In the genomic region with DNA sequence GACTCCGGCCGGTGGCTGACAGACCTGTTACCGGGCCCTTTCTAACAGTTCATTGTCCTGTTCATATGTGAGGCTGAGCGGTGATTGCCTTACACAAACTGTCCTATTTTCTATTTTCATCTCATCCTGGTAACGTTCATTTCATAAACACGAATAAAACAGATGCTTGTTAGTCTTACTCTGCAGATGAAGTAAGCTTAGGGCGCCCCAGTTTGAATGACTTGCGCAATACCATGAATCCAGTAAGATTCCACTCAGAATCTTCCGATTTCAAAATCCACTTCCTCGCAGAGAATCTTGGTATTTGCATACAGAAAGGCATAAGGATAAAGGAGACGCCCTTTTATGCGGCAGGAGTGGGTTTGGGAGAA, we compare ENCODE assay signal across 8 mouse cellular contexts. TPM values are rescaled to one million over a fixed set of nuclear protein-coding genes. Genes with fewer than 3 reads are reported as not detected.
DNase-seq lines count a peak whose midpoint lies in the region; ATAC-seq lines count a peak whose summit lies in the region.

No protein-coding gene starts in this region.

- ATAC-seq in heart, embryonic 12.5 days (ENCODE audit: insufficient number of reproducible peaks, low FRiP score) = no peak
- peak; percentile 1 for ATAC-seq in activated CD4-positive, CD25-positive, alpha-beta regulatory T cell, adult 4 months
- ATAC-seq in hindbrain, embryonic 15.5 days (ENCODE audit: low FRiP score, low read depth) = no peak

- no peaks in the 10 kb centered on the region for H3K36me3 ChIP-seq in heart, embryonic 12.5 days
- H3K36me3 ChIP-seq in hindbrain, embryonic 15.5 days = no peaks in the 10 kb centered on the region
- H3K36me3 ChIP-seq in midbrain, embryonic 10.5 days = no peaks in the 10 kb centered on the region

- H3K4me3 ChIP-seq in heart, embryonic 12.5 days = peak overlapping the region; percentile 88
- peak overlapping the region; percentile 83 for H3K4me3 ChIP-seq in hindbrain, embryonic 15.5 days
- H3K4me3 ChIP-seq in midbrain, embryonic 10.5 days = peak overlapping the region; percentile 78

- DNase-seq in heart, postnatal 25 days (ENCODE audit: low spot score) = no peak
- no peak for DNase-seq in midbrain, embryonic 10.5 days (ENCODE audit: low spot score)
- no peak for DNase-seq in right cerebral cortex, postnatal 36 days (ENCODE audit: low spot score in 2 of 2)
- no peak for DNase-seq in kidney, adult 11 months
- DNase-seq in layer of hippocampus, postnatal 36 days = no peak

- no peaks in the 10 kb centered on the region for H3K27me3 ChIP-seq in heart, embryonic 12.5 days (replicated peaks)
- peaks cover 5% of the 10 kb centered on the region; the same call in 1 of the 2 replicates for H3K27me3 ChIP-seq in hindbrain, embryonic 15.5 days
- peaks cover 7% of the 10 kb centered on the region; the same call in 1 of the 2 replicates for H3K27me3 ChIP-seq in midbrain, embryonic 10.5 days (ENCODE audit: low read depth, poor library complexity, severe bottlenecking)

- peak overlapping the region; percentile 29; the same call in 1 of the 2 replicates for H3K9ac ChIP-seq in heart, embryonic 12.5 days
- H3K9ac ChIP-seq in hindbrain, embryonic 15.5 days = peak overlapping the region; percentile 54

- peak overlapping the region; percentile 89 for H3K4me2 ChIP-seq in heart, embryonic 12.5 days
- peak overlapping the region; percentile 88 for H3K4me2 ChIP-seq in hindbrain, embryonic 15.5 days

- H3K9me3 ChIP-seq in heart, embryonic 12.5 days (replicated peaks) = no peaks in the 10 kb centered on the region
- no peaks in the 10 kb centered on the region for H3K9me3 ChIP-seq in hindbrain, embryonic 15.5 days
- no peaks in the 10 kb centered on the region for H3K9me3 ChIP-seq in midbrain, embryonic 10.5 days (replicated peaks)

- intact Hi-C loops in heart, postnatal 25 days (cut with DNase I) = no loop called here

- H3K27ac ChIP-seq in heart, embryonic 12.5 days (ENCODE audit: poor library complexity, severe bottlenecking) = no peak overlapping the region
- H3K27ac ChIP-seq in hindbrain, embryonic 15.5 days (replicated peaks) = peak overlapping the region; percentile 78
- peak overlapping the region; percentile 81 for H3K27ac ChIP-seq in midbrain, embryonic 10.5 days (replicated peaks)

- WGBS in heart, embryonic 12.5 days = 11% methylated on average over 12 of the region's 12 CpGs
- WGBS in hindbrain, embryonic 15.5 days = 5% methylated on average over 12 of the region's 12 CpGs
- WGBS in midbrain, embryonic 10.5 days = 11% methylated on average over 12 of the region's 12 CpGs

- peaks cover 41% of the 10 kb centered on the region for H3K4me1 ChIP-seq in heart, embryonic 12.5 days (replicated peaks)
- peaks cover 51% of the 10 kb centered on the region for H3K4me1 ChIP-seq in hindbrain, embryonic 15.5 days (replicated peaks)
- H3K4me1 ChIP-seq in midbrain, embryonic 10.5 days = peaks cover 60% of the 10 kb centered on the region

RNA-seq across cellular contexts. Expression of a gene that starts 0.5 kb away (rescaled TPM):
- polyA plus RNA-seq in heart, embryonic 12.5 days (2016; fragmentation: Nextera tagmentation; extraction: Ambion mirVana) = 28.0 and 30.1 TPM in 2 replicates
- total RNA-seq in heart, postnatal 25 days (2021) = 10 to 100 TPM; 14.2 to 25.9 TPM
- polyA plus RNA-seq in activated CD4-positive, CD25-positive, alpha-beta regulatory T cell, adult 4 months (2017; shearing (Covaris generic)) = 1 to 10 TPM; 4.2 to 6.3 TPM
- polyA plus RNA-seq in hindbrain, embryonic 15.5 days (2015; fragmentation: Nextera tagmentation; extraction: Ambion mirVana) = 41.1 and 47.9 TPM in 2 replicates
- 32.8 and 36.2 TPM in 2 replicates for polyA plus RNA-seq in midbrain, embryonic 10.5 days (2016; fragmentation: Nextera tagmentation; extraction: Ambion mirVana)
- total RNA-seq in layer of hippocampus, postnatal 36 days (2021) = 100 to 1,000 TPM in 1 of 2 experiments, 10 to 100 TPM in 1; 93.7 to 101 TPM

RNA-seq across cellular contexts. Expression of a gene that starts 26.0 kb away (rescaled TPM):
- 10.1 and 10.6 TPM in 2 replicates for polyA plus RNA-seq in heart, embryonic 12.5 days (2016; fragmentation: Nextera tagmentation; extraction: Ambion mirVana)
- 1 to 10 TPM; 6.1 to 6.6 TPM for total RNA-seq in heart, postnatal 25 days (2021)
- polyA plus RNA-seq in activated CD4-positive, CD25-positive, alpha-beta regulatory T cell, adult 4 months (2017; shearing (Covaris generic)) = 10 to 100 TPM; 36.6 to 47.3 TPM
- polyA plus RNA-seq in hindbrain, embryonic 15.5 days (2015; fragmentation: Nextera tagmentation; extraction: Ambion mirVana) = 15.4 and 20.1 TPM in 2 replicates
- 12.8 and 15.1 TPM in 2 replicates for polyA plus RNA-seq in midbrain, embryonic 10.5 days (2016; fragmentation: Nextera tagmentation; extraction: Ambion mirVana)
- 10 to 100 TPM; 13.3 to 14.5 TPM for total RNA-seq in layer of hippocampus, postnatal 36 days (2021)

RNA-seq across cellular contexts. Expression of a gene that starts 33.3 kb away (rescaled TPM):
- polyA plus RNA-seq in heart, embryonic 12.5 days (2016; fragmentation: Nextera tagmentation; extraction: Ambion mirVana) = 6.8 and 7.9 TPM in 2 replicates
- 1 to 10 TPM; 4.7 to 5.7 TPM for total RNA-seq in heart, postnatal 25 days (2021)
- polyA plus RNA-seq in activated CD4-positive, CD25-positive, alpha-beta regulatory T cell, adult 4 months (2017; shearing (Covaris generic)) = under 1 TPM; 0.36 to 0.45 TPM
- 162 and 178 TPM in 2 replicates for polyA plus RNA-seq in hindbrain, embryonic 15.5 days (2015; fragmentation: Nextera tagmentation; extraction: Ambion mirVana)
- polyA plus RNA-seq in midbrain, embryonic 10.5 days (2016; fragmentation: Nextera tagmentation; extraction: Ambion mirVana) = 58.3 and 70.5 TPM in 2 replicates
- 100 to 1,000 TPM; 336 to 345 TPM for total RNA-seq in layer of hippocampus, postnatal 36 days (2021)

RNA-seq across cellular contexts. Expression of a gene that starts 52.0 kb away (rescaled TPM):
- polyA plus RNA-seq in heart, embryonic 12.5 days (2016; fragmentation: Nextera tagmentation; extraction: Ambion mirVana) = 1.2 and 1.7 TPM in 2 replicates
- total RNA-seq in heart, postnatal 25 days (2021) = 1 to 10 TPM; 1.5 to 2.1 TPM
- 1 to 10 TPM; 1.1 to 1.2 TPM for polyA plus RNA-seq in activated CD4-positive, CD25-positive, alpha-beta regulatory T cell, adult 4 months (2017; shearing (Covaris generic))
- 7.8 and 8.8 TPM in 2 replicates for polyA plus RNA-seq in hindbrain, embryonic 15.5 days (2015; fragmentation: Nextera tagmentation; extraction: Ambion mirVana)
- polyA plus RNA-seq in midbrain, embryonic 10.5 days (2016; fragmentation: Nextera tagmentation; extraction: Ambion mirVana) = 4.1 and 5.2 TPM in 2 replicates
- 1 to 10 TPM; 3.8 to 6.4 TPM for total RNA-seq in layer of hippocampus, postnatal 36 days (2021)

RNA-seq across cellular contexts. Expression of a gene that starts 59.7 kb away (rescaled TPM):
- 1.2 and 1.8 TPM in 2 replicates for polyA plus RNA-seq in heart, embryonic 12.5 days (2016; fragmentation: Nextera tagmentation; extraction: Ambion mirVana)
- under 1 TPM in 1 of 2 experiments, not detected in 1; 0.67 TPM for total RNA-seq in heart, postnatal 25 days (2021)
- not detected for polyA plus RNA-seq in activated CD4-positive, CD25-positive, alpha-beta regulatory T cell, adult 4 months (2017; shearing (Covaris generic))
- 1.5 TPM in 2 replicates for polyA plus RNA-seq in hindbrain, embryonic 15.5 days (2015; fragmentation: Nextera tagmentation; extraction: Ambion mirVana)
- 16.2 and 25.6 TPM in 2 replicates for polyA plus RNA-seq in midbrain, embryonic 10.5 days (2016; fragmentation: Nextera tagmentation; extraction: Ambion mirVana)
- under 1 TPM in 1 of 2 experiments, not detected in 1; 0.81 TPM for total RNA-seq in layer of hippocampus, postnatal 36 days (2021)
